Mouse (Mus musculus): ENCODE results near the gene Casp7. TPM values are rescaled to one million over a fixed set of nuclear protein-coding genes. Genes with fewer than 3 reads are reported as not detected.

The Casp7 gene
- total RNA-seq, 2 experiments from 2014 or later = 30.9 to 31.0 TPM

DNA sequence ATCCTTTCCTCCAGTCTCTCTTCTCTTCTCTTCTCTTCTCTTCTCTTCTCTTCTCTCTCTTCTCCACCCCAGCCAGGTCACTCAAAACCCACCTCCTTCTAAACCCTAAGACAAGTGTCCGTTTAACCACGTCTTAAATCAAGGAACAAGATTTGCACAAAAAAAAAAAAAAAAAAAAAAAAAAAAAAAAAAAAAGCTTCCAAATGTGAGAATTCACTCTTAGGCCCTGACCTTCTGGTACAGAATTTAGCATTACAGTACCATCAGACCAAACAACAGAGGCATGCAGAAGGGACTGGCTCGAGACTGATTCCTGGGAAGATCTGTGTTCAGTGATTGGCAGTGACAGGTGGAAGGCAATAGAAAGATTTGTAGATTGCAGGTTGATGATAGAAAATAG, 23.4 kb downstream of the Casp7 start:
- ATAC-seq (replicated peaks; ENCODE audit: low FRiP score, low TSS enrichment, poor library complexity, severe bottlenecking) = no peak

- peak; percentile 39; the same call in 1 of the 2 replicates for ATAC-seq (replicated peaks; ENCODE audit: low FRiP score, low TSS enrichment, poor library complexity, severe bottlenecking)
Observed at GRCm38 (mm10) chr19:56422476-56423338, 25.8 kb downstream of the Casp7 start.

GRCm38 (mm10) chr19:56423370-56423769, 26.4 kb downstream of the Casp7 start:
- ATAC-seq (replicated peaks; ENCODE audit: low FRiP score, low TSS enrichment, poor library complexity, severe bottlenecking) = no peak

DNA sequence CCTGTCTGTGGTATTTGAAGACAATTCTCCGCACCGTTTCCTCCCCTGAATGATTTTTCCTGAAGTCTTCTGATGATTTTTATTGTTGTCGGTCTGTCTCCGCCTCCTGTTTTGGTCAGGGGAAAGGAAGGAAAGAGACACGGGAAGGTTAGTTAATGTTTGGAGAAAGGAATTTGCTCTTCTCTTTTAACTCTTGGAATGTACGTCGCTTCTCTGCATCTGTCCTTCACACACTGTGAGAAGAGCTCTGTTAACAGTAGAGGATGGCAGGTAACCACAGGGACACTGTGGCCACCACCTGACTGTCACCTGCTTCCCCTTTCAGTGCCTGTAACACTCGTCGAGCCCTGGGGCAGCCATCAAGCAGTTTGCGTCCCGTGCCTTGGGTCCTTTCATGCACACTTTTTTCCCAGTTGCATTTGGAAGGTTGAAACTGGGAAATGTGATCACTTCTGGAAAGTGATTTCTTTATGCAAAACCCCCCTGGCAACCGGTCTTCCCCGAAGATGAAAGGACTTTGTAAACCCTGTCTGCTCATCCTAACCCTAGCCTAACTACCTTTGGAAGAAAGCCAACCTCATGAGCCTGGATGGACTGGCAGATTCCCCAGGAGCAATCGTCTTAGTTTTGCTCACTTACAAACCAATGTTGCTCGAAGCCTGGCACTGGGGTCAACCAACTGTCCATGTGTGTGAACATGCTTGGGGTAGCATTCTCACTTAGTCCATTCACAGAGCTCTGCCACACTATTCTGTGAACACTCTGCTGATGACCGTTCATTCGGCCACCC, 27.9 kb downstream of the Casp7 start:
- no peak for ATAC-seq (replicated peaks; ENCODE audit: low FRiP score, low TSS enrichment, poor library complexity, severe bottlenecking)

- ATAC-seq (replicated peaks; ENCODE audit: low FRiP score, low TSS enrichment, poor library complexity, severe bottlenecking) = no peak
Observed at GRCm38 (mm10) chr19:56425492-56425891, 28.6 kb downstream of the Casp7 start.

DNA sequence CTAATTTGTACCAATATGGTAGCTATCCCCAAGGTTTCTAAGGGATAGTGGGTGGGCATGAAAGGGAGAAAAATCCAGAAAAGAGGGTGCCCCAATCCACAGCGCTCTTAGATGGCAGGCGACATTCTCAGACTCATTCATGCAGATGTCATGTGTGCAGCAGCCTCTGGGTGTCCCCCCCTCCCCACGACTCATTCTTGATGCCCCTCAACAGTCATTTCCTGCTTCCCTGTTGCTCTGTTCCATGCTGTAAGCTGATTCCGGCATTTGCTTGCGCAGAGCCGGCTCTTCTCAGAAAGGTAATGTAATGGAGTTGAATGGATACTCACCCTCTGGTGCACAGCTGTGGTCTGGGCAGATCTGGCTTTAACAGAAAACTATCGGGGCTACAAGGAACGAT, 33.4 kb downstream of the Casp7 start:
- ATAC-seq (replicated peaks; ENCODE audit: low FRiP score, low TSS enrichment, poor library complexity, severe bottlenecking) = no peak

- no peak for ATAC-seq (replicated peaks; ENCODE audit: low FRiP score, low TSS enrichment, poor library complexity, severe bottlenecking)
Observed at GRCm38 (mm10) chr19:56432706-56433105, 35.8 kb downstream of the Casp7 start.

GRCm38 (mm10) chr19:56433581-56433980, 36.7 kb downstream of the Casp7 start:
- no peak for ATAC-seq (replicated peaks; ENCODE audit: low FRiP score, low TSS enrichment, poor library complexity, severe bottlenecking)

DNA sequence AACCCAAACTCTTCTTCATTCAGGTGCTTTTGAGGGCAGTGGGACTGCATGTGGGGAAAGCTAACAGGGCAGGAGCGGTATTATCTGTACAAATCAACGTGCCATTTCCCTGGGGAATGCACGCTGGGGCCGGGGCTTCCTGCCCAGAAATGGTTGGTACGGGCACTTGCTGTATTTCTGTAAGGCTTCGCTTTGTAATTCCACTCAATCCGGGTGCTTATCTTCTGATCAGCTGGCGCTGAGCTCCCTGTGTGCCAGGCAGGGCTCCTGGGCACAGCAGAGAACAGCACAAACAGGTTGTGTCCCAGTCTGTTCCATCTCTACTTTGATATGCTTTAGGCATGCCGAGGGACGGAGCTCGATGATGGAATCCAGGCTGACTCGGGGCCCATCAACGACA, 39.5 kb downstream of the Casp7 start:
- no peak for ATAC-seq (replicated peaks; ENCODE audit: low FRiP score, low TSS enrichment, poor library complexity, severe bottlenecking)

GRCm38 (mm10) chr19:56438357-56439071, 41.6 kb downstream of the Casp7 start:
- peak; percentile 20; the same call in 1 of the 2 replicates for ATAC-seq (replicated peaks; ENCODE audit: low FRiP score, low TSS enrichment, poor library complexity, severe bottlenecking)

GRCm38 (mm10) chr19:56439072-56439434, 42.1 kb downstream of the Casp7 start:
- ATAC-seq (replicated peaks; ENCODE audit: low FRiP score, low TSS enrichment, poor library complexity, severe bottlenecking) = peak; percentile 86

DNA sequence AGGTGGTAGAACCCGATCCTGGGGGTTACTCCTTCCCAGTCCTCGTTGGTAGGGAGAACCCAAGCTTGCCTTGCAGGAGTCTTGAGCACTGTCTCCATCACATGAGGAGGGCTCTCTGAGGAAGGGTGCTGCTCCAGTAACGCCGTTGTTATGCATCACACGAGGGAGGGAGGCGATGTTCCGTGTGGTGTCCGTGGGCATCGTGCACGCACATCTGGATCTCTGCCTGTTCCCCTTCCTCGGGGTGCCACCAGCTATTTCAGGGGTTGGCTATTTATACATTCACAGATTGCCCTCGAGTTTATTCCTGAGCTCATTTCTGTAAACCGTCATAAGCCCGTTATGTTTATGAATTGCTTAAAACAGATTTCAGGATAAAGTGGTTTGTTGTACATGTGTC, 46.5 kb downstream of the Casp7 start:
- no peak for ATAC-seq (replicated peaks; ENCODE audit: low FRiP score, low TSS enrichment, poor library complexity, severe bottlenecking)

GRCm38 (mm10) chr19:56448784-56449183, 51.9 kb downstream of the Casp7 start:
- no peak for ATAC-seq (replicated peaks; ENCODE audit: low FRiP score, low TSS enrichment, poor library complexity, severe bottlenecking)

- no peak for ATAC-seq (replicated peaks; ENCODE audit: low FRiP score, low TSS enrichment, poor library complexity, severe bottlenecking)
Observed at GRCm38 (mm10) chr19:56449537-56449936, 52.6 kb downstream of the Casp7 start.

GRCm38 (mm10) chr19:56450892-56451291, 54.0 kb downstream of the Casp7 start:
- ATAC-seq (replicated peaks; ENCODE audit: low FRiP score, low TSS enrichment, poor library complexity, severe bottlenecking) = no peak

GRCm38 (mm10) chr19:56451867-56452266, 54.9 kb downstream of the Casp7 start:
- no peak for ATAC-seq (replicated peaks; ENCODE audit: low FRiP score, low TSS enrichment, poor library complexity, severe bottlenecking)

DNA sequence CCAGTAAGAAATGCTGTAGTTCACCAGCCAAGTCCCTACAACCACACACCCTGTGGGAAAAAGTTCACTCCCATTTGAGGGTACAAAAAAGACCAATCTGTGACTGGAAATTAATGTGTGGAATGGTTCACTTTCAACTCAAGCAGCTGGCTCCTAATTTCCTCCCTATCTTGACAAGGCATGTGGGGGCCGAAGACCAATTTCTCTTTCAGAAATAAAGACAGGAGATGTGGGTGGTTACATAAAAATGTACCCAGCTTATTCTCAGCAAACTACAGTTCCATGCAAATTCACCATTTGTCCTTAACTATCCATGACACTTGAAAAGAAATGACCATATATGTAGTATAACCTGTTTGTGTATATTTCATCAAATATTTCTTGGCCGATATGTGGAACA, 55.5 kb downstream of the Casp7 start:
- no peak for ATAC-seq (replicated peaks; ENCODE audit: low FRiP score, low TSS enrichment, poor library complexity, severe bottlenecking)

- no peak for ATAC-seq (replicated peaks; ENCODE audit: low FRiP score, low TSS enrichment, poor library complexity, severe bottlenecking)
Observed at GRCm38 (mm10) chr19:56454862-56455261, 57.9 kb downstream of the Casp7 start.

- ATAC-seq (replicated peaks; ENCODE audit: low FRiP score, low TSS enrichment, poor library complexity, severe bottlenecking) = no peak
Observed at GRCm38 (mm10) chr19:56455369-56455768, 58.4 kb downstream of the Casp7 start.

DNA sequence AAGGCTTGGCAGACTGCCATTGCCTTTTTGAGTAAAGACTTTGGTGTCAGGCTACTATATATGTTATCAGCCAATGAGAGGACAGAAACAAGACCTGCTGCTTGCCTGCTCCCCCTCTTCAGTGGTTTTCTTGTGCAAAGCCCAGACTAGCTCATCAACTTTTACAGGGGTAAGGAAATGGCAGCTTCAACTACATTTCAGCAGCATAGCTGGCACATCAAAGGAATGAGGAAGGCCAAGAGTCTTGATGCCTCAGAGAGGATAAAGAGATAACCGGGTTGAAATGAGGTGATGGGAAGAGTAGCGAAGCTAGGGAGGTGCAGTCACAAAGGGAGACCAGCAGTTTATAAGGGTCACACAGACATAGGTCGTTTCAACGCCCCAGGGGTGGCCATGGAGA, 60.6 kb downstream of the Casp7 start:
- no peak for ATAC-seq (replicated peaks; ENCODE audit: low FRiP score, low TSS enrichment, poor library complexity, severe bottlenecking)
